Mouse (Mus musculus) thymus, adult 2 months (tissue): ENCODE data around the gene Kif5c.

Experiments used
- CTCF ChIP-seq: fragments of 200-500 bp; IDR thresholded peaks from 2 replicates; pipeline ENCODE4 v1.5.1; 2012; ENCODE audit warnings: mild to moderate bottlenecking, control low read depth, low read length, moderate library complexity, borderline replicate concordance; ENCODE audit not compliant: control insufficient read depth, poor library complexity, insufficient read depth; ENCODE audit errors: extremely low read depth
- POLR2A ChIP-seq: fragments of 200-500 bp; IDR thresholded peaks from 2 replicates; pipeline ENCODE4 v1.6.1; 2012; ENCODE audit warnings: mild to moderate bottlenecking, low read length, control low read depth, moderate library complexity; ENCODE audit not compliant: control insufficient read depth, poor library complexity, insufficient read depth; ENCODE audit errors: extremely low read depth

GRCm38 (mm10) chr2:49720343-49720742 is 101.2 kb downstream of the Kif5c start:
- TF ChIP-seq CTCF (no peak), POLR2A (no peak)
